Mouse (Mus musculus) bone marrow macrophage, adult 2 months (primary cell): Measurements from ENCODE around the gene Nkx6-2. TPM values are rescaled to one million over a fixed set of nuclear protein-coding genes. Genes with fewer than 3 reads are reported as not detected.

Experiments
- H3K27ac ChIP-seq: 2 replicates; pipeline ENCODE4 v1.5.1; 2012; ENCODE audit warnings: low read depth, low read length; ENCODE audit not compliant: insufficient read depth
- H3K4me1 ChIP-seq: 2 replicates; pipeline ENCODE4 v1.6.1; 2012; ENCODE audit warnings: low read length; ENCODE audit not compliant: control insufficient read depth, insufficient read depth
- H3K4me3 ChIP-seq: 2 replicates; pipeline ENCODE4 v1.5.1; 2012; ENCODE audit warnings: mild to moderate bottlenecking, low read length, moderate library complexity; ENCODE audit not compliant: insufficient read depth
- CTCF ChIP-seq: IDR thresholded peaks from 2 replicates; pipeline ENCODE4 v1.5.1; 2012; ENCODE audit warnings: low read depth, mild to moderate bottlenecking, low read length, moderate library complexity
- POLR2A ChIP-seq: IDR thresholded peaks from 2 replicates; pipeline ENCODE4 v1.6.1; 2012; ENCODE audit warnings: mild to moderate bottlenecking, low read depth, low read length, borderline replicate concordance
- polyA plus RNA-seq: library from polyadenylated mRNA; stranded (reverse); fragments of >200 nt; gene quantifications from 2 replicates; pipeline ENCODE4 v1.2.4, GENCODE M21; 2012; ENCODE audit not compliant: missing spikeins, insufficient read depth, insufficient read length

Gene Nkx6-2
- polyA plus RNA-seq, 1 experiment, result not detected

GRCm38 (mm10) chr7:139570788-139571187, 11.8 kb downstream of the Nkx6-2 start:
- Histone ChIP-seq H3K27ac (no peak overlapping the region), H3K4me1 (no peaks in the 10 kb centered on the region), H3K4me3 (no peak overlapping the region)
- TF ChIP-seq CTCF, result no peak
- TF ChIP-seq POLR2A, result no peak

- Histone ChIP-seq H3K27ac (no peak overlapping the region), H3K4me3 (no peak overlapping the region), H3K4me1 (no peaks in the 10 kb centered on the region)
- TF ChIP-seq CTCF, result no peak
- no peak for TF ChIP-seq POLR2A
These were observed 16.1 kb downstream of the Nkx6-2 start for GRCm38 (mm10) chr7:139566533-139566932.

- TF ChIP-seq CTCF (no peak), POLR2A (no peak)
- no peak overlapping the region for H3K4me3 ChIP-seq
- no peaks in the 10 kb centered on the region for H3K4me1 ChIP-seq
- no peak overlapping the region for H3K27ac ChIP-seq
These were observed 16.6 kb downstream of the Nkx6-2 start for GRCm38 (mm10) chr7:139565998-139566397.

DNA sequence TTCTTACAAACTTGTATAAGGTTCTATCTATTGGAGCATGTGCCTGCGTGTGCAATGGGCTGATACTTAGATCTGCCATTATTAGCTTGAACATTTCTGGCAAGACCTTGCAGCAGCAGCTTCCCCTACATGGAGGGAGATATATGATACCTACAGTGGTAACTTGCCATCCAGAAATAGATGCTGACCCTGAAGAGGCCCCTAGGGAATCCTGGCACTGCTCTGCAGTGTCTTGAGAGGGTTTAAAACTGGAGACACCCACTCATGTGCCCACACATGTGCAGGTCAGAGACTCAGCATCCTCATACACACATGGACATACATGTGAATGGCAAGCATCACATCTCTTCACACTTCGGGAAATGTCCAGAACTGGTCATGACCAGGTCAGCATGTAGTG, 18.4 kb downstream of the Nkx6-2 start:
- Histone ChIP-seq H3K4me3 (no peak overlapping the region), H3K27ac (no peak overlapping the region), H3K4me1 (no peaks in the 10 kb centered on the region)
- TF ChIP-seq CTCF (no peak), POLR2A (no peak)

- H3K4me1 ChIP-seq, result no peaks in the 10 kb centered on the region
- no peak overlapping the region for H3K27ac ChIP-seq
- no peak overlapping the region for H3K4me3 ChIP-seq
- TF ChIP-seq CTCF, result no peak
- TF ChIP-seq POLR2A, result no peak
These were observed 19.2 kb downstream of the Nkx6-2 start for GRCm38 (mm10) chr7:139563425-139563824.

DNA sequence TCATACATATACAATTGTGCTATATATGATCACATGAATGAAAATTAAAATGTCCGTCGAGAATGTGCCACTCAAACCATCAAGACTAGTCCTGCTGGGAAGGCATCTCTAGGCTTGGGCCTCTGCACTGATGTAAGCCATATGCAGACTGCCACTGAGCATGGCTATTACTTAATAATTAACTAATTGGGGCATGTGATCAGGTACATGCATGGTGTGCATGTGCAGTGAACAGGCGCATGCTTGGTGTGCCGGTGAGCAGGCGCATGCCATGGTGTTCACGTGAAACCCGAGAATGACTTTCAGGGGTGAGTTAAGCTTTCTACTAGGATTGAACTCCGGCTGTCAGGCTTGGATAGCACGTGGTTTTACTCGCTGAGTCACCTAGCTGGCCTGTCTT, 22.9 kb downstream of the Nkx6-2 start:
- Histone ChIP-seq H3K4me3 (no peak overlapping the region), H3K27ac (no peak overlapping the region), H3K4me1 (no peaks in the 10 kb centered on the region)
- TF ChIP-seq POLR2A, result no peak
- TF ChIP-seq CTCF, result no peak

GRCm38 (mm10) chr7:139556746-139557526, 25.7 kb downstream of the Nkx6-2 start:
- Histone ChIP-seq H3K4me1 (no peaks in the 10 kb centered on the region), H3K4me3 (no peak overlapping the region)
- no peak for TF ChIP-seq CTCF
- TF ChIP-seq POLR2A, result no peak

DNA sequence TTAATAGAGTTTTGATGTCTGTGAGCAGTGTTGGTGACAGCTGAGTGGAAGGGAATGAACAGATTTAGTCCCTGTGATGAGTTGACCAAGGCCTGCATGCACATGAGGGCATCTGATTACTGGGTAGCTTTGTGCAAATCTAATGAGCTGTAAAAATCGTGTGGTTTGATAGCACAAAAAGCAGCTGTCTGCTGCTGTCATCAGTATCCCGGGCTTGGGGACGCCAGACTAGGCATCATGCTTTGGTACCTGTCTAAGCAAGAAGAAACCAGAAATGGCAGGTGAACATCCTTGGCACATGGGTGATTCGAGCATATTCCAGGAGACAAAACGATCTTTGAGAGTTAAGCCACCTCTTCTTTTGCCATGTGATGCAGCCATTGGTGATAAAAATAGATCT, 26.3 kb downstream of the Nkx6-2 start:
- Histone ChIP-seq H3K4me3 (no peak overlapping the region), H3K27ac (no peak overlapping the region), H3K4me1 (no peaks in the 10 kb centered on the region)
- TF ChIP-seq POLR2A, result no peak
- no peak for TF ChIP-seq CTCF

More at GRCm38 (mm10) chr7:139556746-139557526, 25.7 kb downstream of the Nkx6-2 start:
- H3K27ac ChIP-seq, result no peak overlapping the region

- H3K4me1 ChIP-seq, result no peaks in the 10 kb centered on the region
- H3K4me3 ChIP-seq, result no peak overlapping the region
- no peak for TF ChIP-seq CTCF
- no peak for TF ChIP-seq POLR2A
- H3K27ac ChIP-seq, result no peak overlapping the region
These were observed 31.1 kb downstream of the Nkx6-2 start for GRCm38 (mm10) chr7:139551519-139551918.

DNA sequence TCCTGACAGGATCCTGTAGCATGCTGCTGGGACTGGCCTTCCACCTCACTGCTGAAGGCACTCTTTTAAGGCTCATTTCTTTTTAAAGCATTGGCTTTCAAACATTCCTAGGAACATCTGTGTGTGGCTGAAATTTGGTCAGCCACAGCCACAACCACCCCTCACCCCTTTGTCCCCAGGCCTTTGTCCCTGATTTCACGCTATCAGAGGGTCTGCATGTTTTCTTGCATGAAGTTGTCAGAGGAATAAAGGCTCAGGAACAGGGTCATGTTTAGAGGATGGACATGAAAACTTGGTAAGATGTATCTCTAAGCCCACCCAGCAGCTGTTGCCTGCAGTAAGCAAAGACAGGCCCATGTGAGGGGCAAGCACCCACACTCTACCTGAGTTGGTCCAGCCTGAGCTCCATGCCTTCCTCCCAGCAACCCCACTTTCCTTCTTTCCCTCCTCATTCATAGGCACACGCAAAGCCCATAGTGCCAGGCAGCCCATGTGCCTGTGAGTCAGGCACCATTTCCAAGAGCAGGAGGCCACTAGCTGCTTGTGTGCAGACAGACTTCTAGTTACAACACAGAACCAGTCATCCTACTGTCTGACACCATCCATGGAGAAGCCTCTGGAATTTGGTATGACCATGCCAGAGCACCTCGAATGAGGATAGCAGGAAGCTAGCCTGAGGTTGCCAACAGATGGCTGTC, 32.4 kb downstream of the Nkx6-2 start:
- H3K4me3 ChIP-seq, result no peak overlapping the region
- no peak for TF ChIP-seq POLR2A
- no peak for TF ChIP-seq CTCF
- no peak overlapping the region for H3K27ac ChIP-seq
- no peaks in the 10 kb centered on the region for H3K4me1 ChIP-seq

- no peak overlapping the region for H3K4me3 ChIP-seq
- no peak overlapping the region for H3K27ac ChIP-seq
- H3K4me1 ChIP-seq, result no peaks in the 10 kb centered on the region
- TF ChIP-seq CTCF, result no peak
- no peak for TF ChIP-seq POLR2A
These were observed 35.3 kb downstream of the Nkx6-2 start for GRCm38 (mm10) chr7:139547325-139547724.
